Mouse (Mus musculus): Measurements from ENCODE around the gene Anp32b. TPM values are rescaled to one million over a fixed set of nuclear protein-coding genes. Genes with fewer than 3 reads are reported as not detected.

Anp32b gene
- polyA plus RNA-seq, 1 experiment from 2014 or later, result 403 TPM

DNA sequence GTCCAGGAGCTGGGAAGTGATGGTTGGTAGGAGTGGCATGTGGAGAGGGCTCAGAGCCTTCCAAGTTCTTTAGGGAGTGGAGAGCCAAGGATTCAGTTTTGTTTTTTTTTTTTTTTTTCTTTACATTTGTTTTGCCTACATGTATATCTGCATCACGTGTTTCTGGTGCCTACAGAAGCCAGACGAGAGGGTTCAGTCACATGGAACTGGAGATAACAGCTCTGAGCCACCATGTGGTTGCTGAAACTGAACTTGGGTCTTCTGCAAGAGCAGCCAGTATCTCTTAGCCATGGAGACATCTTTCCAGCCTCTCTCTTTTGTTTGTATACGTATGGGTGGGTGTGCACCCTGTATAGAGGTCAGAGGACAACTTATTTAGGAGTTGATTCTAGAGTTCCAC, 53.2 kb downstream of the Anp32b start:
- 78% methylated on average over 3 of the region's 3 CpGs for WGBS
- H3K36me3 ChIP-seq (ENCODE audit: control insufficient read depth, insufficient read depth, low read length), result peaks cover 12% of the 10 kb centered on the region; the same call in 1 of the 2 replicates
- H3K4me1 ChIP-seq (ENCODE audit: control insufficient read depth, insufficient read depth, low read length), result 0 out of 2 replicates have a peak, but pooled peaks cover 2% of the 10 kb centered on the region

DNA sequence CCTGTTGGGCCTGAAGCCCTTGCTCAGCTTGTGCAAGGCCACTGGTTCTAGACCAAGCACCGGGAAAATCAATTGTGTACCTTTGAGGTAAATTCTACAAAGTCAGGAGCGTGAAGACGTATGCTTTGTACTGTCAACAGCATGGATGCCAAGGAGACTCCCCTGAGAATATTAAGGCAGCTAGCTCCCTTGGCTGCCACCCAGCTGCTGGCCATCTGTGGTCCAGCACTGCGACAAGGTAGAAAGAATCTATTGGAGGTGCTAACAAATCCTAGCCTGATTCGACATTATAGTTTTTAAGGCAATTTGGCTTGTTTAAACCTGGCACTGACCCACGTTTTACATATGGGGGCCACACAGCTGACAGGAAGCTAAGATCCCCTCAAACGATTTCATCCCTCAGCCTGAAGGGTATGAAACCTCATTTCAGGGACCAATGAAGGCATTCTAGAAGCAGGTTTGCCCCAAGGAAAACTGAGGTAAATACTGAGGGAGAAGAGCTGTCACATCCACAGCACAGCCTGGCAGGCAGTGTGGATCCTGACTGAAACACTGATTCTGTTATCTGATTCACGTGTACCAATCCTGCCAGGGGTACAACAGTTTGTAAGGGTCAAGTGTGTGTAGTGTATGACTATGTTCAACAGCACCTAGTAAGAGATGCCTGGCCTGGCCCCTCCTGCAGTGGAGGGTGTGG, 54.8 kb downstream of the Anp32b start:
- H3K4me3 ChIP-seq (ENCODE audit: low read depth, low read length), result no peak overlapping the region
- no peak overlapping the region for H3K4me2 ChIP-seq (ENCODE audit: low read depth, severe bottlenecking)
- H3K9me3 ChIP-seq (ENCODE audit: control insufficient read depth, low read length), result no peaks in the 10 kb centered on the region
- H3K36me3 ChIP-seq (ENCODE audit: control insufficient read depth, insufficient read depth, low read length), result peaks cover 4% of the 10 kb centered on the region; the same call in 1 of the 2 replicates
- no peak overlapping the region for H3K9ac ChIP-seq (ENCODE audit: low read length)
- H3K4me1 ChIP-seq (ENCODE audit: control insufficient read depth, insufficient read depth, low read length), result 0 out of 2 replicates have a peak, but pooled peaks cover 2% of the 10 kb centered on the region
- no peak for ATAC-seq (ENCODE audit: insufficient number of reproducible peaks, low FRiP score, low TSS enrichment, low read depth)
- DNase-seq (ENCODE audit: low spot score), result no peak
- peaks cover 17% of the 10 kb centered on the region for H3K27me3 ChIP-seq (ENCODE audit: control insufficient read depth, insufficient read depth, low read length)
- WGBS, result 73% methylated on average over 8 of the region's 8 CpGs
- no peak overlapping the region for H3K27ac ChIP-seq (replicated peaks; ENCODE audit: low read depth, low read length)

More for the DNA sequence above, 53.2 kb downstream of the Anp32b start:
- H3K9me3 ChIP-seq (ENCODE audit: control insufficient read depth, low read length), result no peaks in the 10 kb centered on the region
- no peak overlapping the region for H3K4me2 ChIP-seq (ENCODE audit: low read depth, severe bottlenecking)
- H3K27me3 ChIP-seq (ENCODE audit: control insufficient read depth, insufficient read depth, low read length), result peaks cover 17% of the 10 kb centered on the region
- H3K27ac ChIP-seq (replicated peaks; ENCODE audit: low read depth, low read length), result no peak overlapping the region
- DNase-seq (ENCODE audit: low spot score), result no peak
- H3K9ac ChIP-seq (ENCODE audit: low read length), result no peak overlapping the region
- no peak for ATAC-seq (ENCODE audit: insufficient number of reproducible peaks, low FRiP score, low TSS enrichment, low read depth)
- no peak overlapping the region for H3K4me3 ChIP-seq (ENCODE audit: low read depth, low read length)

DNA sequence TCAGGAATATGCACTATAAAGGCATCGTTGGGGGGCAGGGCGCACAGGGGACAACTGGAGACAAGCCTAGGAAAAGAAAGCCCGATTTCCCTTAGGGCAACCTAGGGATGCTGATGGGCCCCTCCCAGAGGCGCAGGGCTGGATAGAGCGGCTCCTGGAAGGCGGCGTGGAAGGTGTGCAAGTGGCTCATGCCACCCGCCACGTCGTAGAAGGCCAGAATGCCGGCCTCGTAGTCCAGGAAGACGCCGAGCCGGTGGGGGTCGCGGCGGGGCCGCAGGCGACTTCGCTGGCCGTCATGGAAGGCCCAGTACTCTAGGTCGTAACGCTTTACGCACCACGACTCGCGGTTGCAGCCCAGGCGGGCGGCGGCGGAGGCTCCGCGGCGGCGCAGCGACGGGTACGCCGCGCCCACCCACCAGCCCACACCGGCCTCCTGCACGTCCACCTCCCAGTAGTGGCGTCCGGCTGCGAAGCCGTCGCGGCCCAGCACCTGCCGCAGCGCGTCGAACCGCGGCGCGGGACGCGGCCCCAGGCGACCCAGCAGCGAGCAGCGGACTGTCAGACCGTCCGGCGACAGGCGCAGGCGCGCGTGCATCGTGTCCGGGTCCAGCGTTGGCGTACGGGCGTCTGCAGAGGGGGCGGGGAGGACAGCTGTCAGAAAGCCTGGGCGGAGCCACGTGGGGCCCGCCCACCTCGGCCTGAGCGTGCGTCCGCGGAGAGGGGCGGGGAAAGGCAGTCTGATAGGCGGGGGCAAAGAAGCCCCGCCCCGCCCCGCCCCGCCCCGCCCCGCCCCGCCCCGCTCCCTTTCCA, 56.3 kb downstream of the Anp32b start:
- under 1% methylated on average over 94 of the region's 94 CpGs for WGBS
- Histone ChIP-seq H3K9ac (ENCODE audit: low read length) (peak overlapping the region; percentile 23; the same call in 1 of the 2 replicates), H3K27ac (replicated peaks; ENCODE audit: low read depth, low read length) (no peak overlapping the region), H3K4me1 (ENCODE audit: control insufficient read depth, insufficient read depth, low read length) (0 out of 2 replicates have a peak, but pooled peaks cover 2% of the 10 kb centered on the region), H3K4me3 (ENCODE audit: low read depth, low read length) (peak overlapping the region; percentile 51), H3K9me3 (ENCODE audit: control insufficient read depth, low read length) (no peaks in the 10 kb centered on the region), H3K36me3 (ENCODE audit: control insufficient read depth, insufficient read depth, low read length) (0 out of 2 replicates have a peak, but pooled peaks cover 2% of the 10 kb centered on the region), H3K4me2 (ENCODE audit: low read depth, severe bottlenecking) (peak overlapping the region; percentile 93), H3K27me3 (ENCODE audit: control insufficient read depth, insufficient read depth, low read length) (peaks cover 17% of the 10 kb centered on the region)
- ATAC-seq (ENCODE audit: insufficient number of reproducible peaks, low FRiP score, low TSS enrichment, low read depth), result peak; percentile 93
- peak; percentile 95 for DNase-seq (ENCODE audit: low spot score)

DNA sequence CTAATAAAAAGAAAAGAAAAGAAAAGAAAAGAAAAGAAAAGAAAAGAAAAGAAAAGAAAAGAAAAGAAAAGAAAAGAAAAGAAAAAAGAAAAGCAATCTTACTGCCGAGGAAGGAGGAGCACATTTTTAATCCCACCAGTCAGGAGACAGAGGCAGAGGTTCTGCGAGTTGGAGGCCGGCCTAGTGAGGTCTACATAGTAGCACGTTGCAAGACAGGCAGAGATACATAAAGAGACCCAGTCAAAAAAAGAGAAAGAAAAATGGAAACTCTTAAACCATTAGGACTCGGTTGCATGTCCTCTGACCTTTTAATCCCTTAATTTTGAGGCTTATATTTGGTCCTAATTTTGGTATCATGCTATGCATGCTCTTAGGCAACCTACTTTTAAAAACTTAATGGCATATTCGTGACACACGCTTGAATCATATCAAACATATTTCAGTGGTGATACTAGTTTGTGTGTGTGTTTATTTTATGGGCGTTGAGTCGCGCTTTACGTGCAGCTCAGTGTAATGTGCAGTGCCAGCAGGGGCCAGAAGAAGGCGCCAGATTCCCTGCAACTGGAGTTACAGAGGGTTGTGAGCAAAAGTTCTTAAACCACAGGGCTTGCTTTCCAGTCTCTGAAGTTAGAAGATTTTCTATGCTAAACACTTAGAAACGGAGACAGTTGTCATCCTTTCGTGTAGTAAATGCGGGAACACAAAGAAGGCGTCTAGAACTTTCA, 57.2 kb downstream of the Anp32b start:
- H3K4me1 ChIP-seq (ENCODE audit: control insufficient read depth, insufficient read depth, low read length), result 0 out of 2 replicates have a peak, but pooled peaks cover 2% of the 10 kb centered on the region
- H3K27ac ChIP-seq (replicated peaks; ENCODE audit: low read depth, low read length), result no peak overlapping the region
- DNase-seq (ENCODE audit: low spot score) (peak; percentile 85), ATAC-seq (ENCODE audit: insufficient number of reproducible peaks, low FRiP score, low TSS enrichment, low read depth) (no peak)
- H3K27me3 ChIP-seq (ENCODE audit: control insufficient read depth, insufficient read depth, low read length), result peaks cover 17% of the 10 kb centered on the region
- H3K4me2 ChIP-seq (ENCODE audit: low read depth, severe bottlenecking), result peak overlapping the region; percentile 36; the same call in 1 of the 2 replicates
- no peaks in the 10 kb centered on the region for H3K9me3 ChIP-seq (ENCODE audit: control insufficient read depth, low read length)
- H3K9ac ChIP-seq (ENCODE audit: low read length), result no peak overlapping the region
- no peak overlapping the region; the same call in 1 of the 2 replicates for H3K4me3 ChIP-seq (ENCODE audit: low read depth, low read length)
- no peaks in the 10 kb centered on the region for H3K36me3 ChIP-seq (ENCODE audit: control insufficient read depth, insufficient read depth, low read length)
- 11% methylated on average over 16 of the region's 16 CpGs for WGBS

- Histone ChIP-seq H3K9me3 (ENCODE audit: control insufficient read depth, low read length) (no peaks in the 10 kb centered on the region), H3K27me3 (ENCODE audit: control insufficient read depth, insufficient read depth, low read length) (no peaks in the 10 kb centered on the region), H3K4me3 (ENCODE audit: low read depth, low read length) (no peak overlapping the region), H3K27ac (replicated peaks; ENCODE audit: low read depth, low read length) (no peak overlapping the region), H3K4me2 (ENCODE audit: low read depth, severe bottlenecking) (no peak overlapping the region), H3K36me3 (ENCODE audit: control insufficient read depth, insufficient read depth, low read length) (no peaks in the 10 kb centered on the region), H3K9ac (ENCODE audit: low read length) (no peak overlapping the region), H3K4me1 (ENCODE audit: control insufficient read depth, insufficient read depth, low read length) (0 out of 2 replicates have a peak, but pooled peaks cover 2% of the 10 kb centered on the region)
- WGBS, result 74% methylated on average over 2 of the region's 2 CpGs
- DNase-seq (ENCODE audit: low spot score) (no peak), ATAC-seq (ENCODE audit: insufficient number of reproducible peaks, low FRiP score, low TSS enrichment, low read depth) (no peak)
Observed at GRCm38 (mm10) chr4:46520491-46520890, 69.8 kb downstream of the Anp32b start.

GRCm38 (mm10) chr4:46521457-46521856, 70.8 kb downstream of the Anp32b start:
- Histone ChIP-seq H3K36me3 (ENCODE audit: control insufficient read depth, insufficient read depth, low read length) (no peaks in the 10 kb centered on the region), H3K9me3 (ENCODE audit: control insufficient read depth, low read length) (no peaks in the 10 kb centered on the region), H3K27me3 (ENCODE audit: control insufficient read depth, insufficient read depth, low read length) (no peaks in the 10 kb centered on the region), H3K4me3 (ENCODE audit: low read depth, low read length) (no peak overlapping the region), H3K4me2 (ENCODE audit: low read depth, severe bottlenecking) (no peak overlapping the region), H3K4me1 (ENCODE audit: control insufficient read depth, insufficient read depth, low read length) (0 out of 2 replicates have a peak, but pooled peaks cover 2% of the 10 kb centered on the region), H3K27ac (replicated peaks; ENCODE audit: low read depth, low read length) (no peak overlapping the region), H3K9ac (ENCODE audit: low read length) (no peak overlapping the region)
- WGBS, result 85% methylated on average over 10 of the region's 10 CpGs
- ATAC-seq (ENCODE audit: insufficient number of reproducible peaks, low FRiP score, low TSS enrichment, low read depth) (no peak), DNase-seq (ENCODE audit: low spot score) (no peak)

Data from limb, embryonic 11.5 days (tissue).